Mouse (Mus musculus) lung, adult 2 months (tissue): ENCODE measurements around the gene Slco2b1.

Experiments used
- CTCF ChIP-seq: fragments of 200-500 bp; IDR thresholded peaks from 2 replicates; pipeline ENCODE4 v1.5.1; 2011; ENCODE audit warnings: mild to moderate bottlenecking, low read length, control low read depth; ENCODE audit not compliant: insufficient read depth
- POLR2A ChIP-seq: fragments of 200-500 bp; IDR thresholded peaks from 2 replicates; pipeline ENCODE4 v1.6.1; 2011; ENCODE audit warnings: low read depth, mild to moderate bottlenecking, control low read depth, low read length, borderline replicate concordance; ENCODE audit errors: extremely low read depth

DNA sequence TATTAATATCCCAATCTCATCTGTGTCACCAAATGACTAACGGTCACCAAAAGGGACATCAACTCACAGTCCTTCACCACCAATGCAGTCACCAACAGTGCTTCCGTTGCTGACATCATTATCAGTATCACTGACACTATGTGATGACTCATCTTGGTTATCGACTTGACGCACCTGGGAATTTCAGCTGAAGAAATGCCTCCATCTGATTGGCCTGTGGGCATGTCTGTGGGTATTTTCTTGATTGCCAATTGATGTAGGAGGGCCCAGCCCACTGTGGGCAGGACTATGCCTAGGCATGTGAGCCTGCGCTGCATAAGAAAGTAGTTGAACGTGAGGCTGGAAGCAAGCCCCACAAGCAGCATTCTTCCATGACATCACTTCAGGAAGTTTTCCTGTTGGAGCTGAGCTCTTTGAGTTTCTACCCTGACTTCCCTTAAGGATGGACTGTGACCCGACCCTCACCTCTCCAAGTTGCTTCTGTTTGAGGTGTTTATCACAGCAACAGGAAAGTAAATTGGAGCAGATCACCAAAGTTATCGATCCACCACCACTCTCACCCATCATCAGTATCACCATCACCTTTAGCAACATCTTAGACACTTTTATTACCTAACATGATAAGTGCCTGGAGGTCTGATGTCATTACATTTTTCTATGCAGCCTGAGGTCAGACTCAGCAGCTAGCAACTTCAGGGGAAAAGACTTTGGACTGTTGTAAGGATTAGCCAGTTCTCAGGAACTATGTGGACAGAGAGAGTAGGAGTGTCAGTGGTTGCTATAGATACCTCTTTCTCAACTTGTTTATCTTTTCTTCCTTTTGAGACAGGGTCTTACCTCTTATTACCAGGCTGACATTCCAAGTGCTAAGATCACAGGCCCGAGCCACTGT lies 39.4 kb downstream of the Slco2b1 start:
- TF ChIP-seq CTCF: no peak
- no peak for TF ChIP-seq POLR2A
